Mouse (Mus musculus): ENCODE data around the gene Alk.

GRCm38 (mm10) chr17:72445204-72446177 is 158.9 kb downstream of the Alk start:
- TF ChIP-seq EP300 (IDR thresholded peaks at IDR 0.05; ENCODE audit: low read depth), result no peak
- no peak for TF ChIP-seq CTCF (IDR thresholded peaks at IDR 0.05; ENCODE audit: low read depth)

Data from liver, embryonic 14.5 days (tissue).